Mouse (Mus musculus) C2C12 (cell line): ENCODE results near the gene Hspb8.

ENCODE experiments used
- CTCF ChIP-seq: IDR thresholded peaks from one replicate; pipeline ENCODE4 v1.5.1; 2011; ENCODE audit not compliant: control insufficient read depth, insufficient read depth, insufficient read length
- USF1 ChIP-seq: IDR thresholded peaks from one replicate; pipeline ENCODE4 v1.6.1; 2011; ENCODE audit warnings: low read depth, mild to moderate bottlenecking, control low read depth, moderate library complexity

- no peak for TF ChIP-seq CTCF
- TF ChIP-seq USF1: no peak
Measured at GRCm38 (mm10) chr5:116409689-116410590, 12.7 kb downstream of the Hspb8 start.
